Mouse (Mus musculus) MEL (cell line): ENCODE data around the gene Lbr. TPM values are rescaled to one million over a fixed set of nuclear protein-coding genes. Genes with fewer than 3 reads are reported as not detected.

Source experiments
- DNase-seq: peaks from one replicate; pipeline ENCODE4 v3.0.0; 2011; ENCODE audit warnings: low read depth, low spot score
- H3K27ac ChIP-seq: 2 replicates; pipeline ENCODE4 v1.5.1; 2012; ENCODE audit warnings: low read depth, mild to moderate bottlenecking, control low read depth, low read length, moderate library complexity; ENCODE audit not compliant: control insufficient read depth
- H3K27me3 ChIP-seq, 2 experiments: fragments of 150-350 bp in 1 of 2; sonication (generic) in 1 of 2; 2 replicates each; pipeline ENCODE4 v1.6.1; 2012; ENCODE audit warnings: low read length in 2 of 2, mild to moderate bottlenecking in 2 of 2, improper control_type of control experiment in 1 of 2, moderate library complexity in 1 of 2; ENCODE audit not compliant: insufficient read depth in 2 of 2, control insufficient read depth in 1 of 2
- H3K36me3 ChIP-seq, 2 experiments: 2 replicates each; pipeline ENCODE4 v1.6.1; 2012 to 2014; ENCODE audit warnings: low read length in 2 of 2, improper control_type of control experiment in 1 of 2, inconsistent platforms in 1 of 2, mild to moderate bottlenecking in 1 of 2; ENCODE audit not compliant: insufficient read depth in 2 of 2, control insufficient read depth in 1 of 2
- H3K4me1 ChIP-seq, 2 experiments: fragments of 150-350 bp in 1 of 2; sonication (generic) in 1 of 2; 2 replicates each; pipeline ENCODE4 v1.6.1; 2012; ENCODE audit warnings: low read length in 2 of 2, improper control_type of control experiment in 1 of 2, mild to moderate bottlenecking in 1 of 2; ENCODE audit not compliant: insufficient read depth in 2 of 2, control insufficient read depth in 1 of 2
- H3K4me3 ChIP-seq, 2 experiments: fragments of 150-350 bp in 1 of 2; sonication (generic) in 1 of 2; 2 replicates each; pipeline ENCODE4 v1.5.1; 2012; ENCODE audit warnings: low read depth in 2 of 2, low read length in 2 of 2, mild to moderate bottlenecking in 2 of 2, moderate library complexity in 2 of 2, control low read depth in 1 of 2, improper control_type of control experiment in 1 of 2; ENCODE audit not compliant: control insufficient read depth in 1 of 2, insufficient read depth in 1 of 2
- H3K79me2 ChIP-seq: 2 replicates; pipeline ENCODE4 v1.6.1; 2012; ENCODE audit warnings: mild to moderate bottlenecking, low read length, moderate library complexity; ENCODE audit not compliant: control insufficient read depth, poor library complexity, insufficient read depth
- H3K9ac ChIP-seq: 2 replicates; pipeline ENCODE4 v1.6.1; 2012; ENCODE audit warnings: low read depth, mild to moderate bottlenecking, control low read depth, low read length, moderate library complexity; ENCODE audit not compliant: control insufficient read depth, poor library complexity, severe bottlenecking
- H3K9me3 ChIP-seq: fragments of 150-350 bp; sonication (generic); replicated peaks from 2 replicates; pipeline ENCODE4 v1.6.1; 2012; ENCODE audit warnings: mild to moderate bottlenecking, low read length, improper control_type of control experiment, moderate library complexity; ENCODE audit not compliant: insufficient read depth
- CHD2 ChIP-seq: IDR thresholded peaks from 2 replicates; pipeline ENCODE4 v1.6.1; 2011; ENCODE audit warnings: low read length, improper control_type of control experiment
- E2F4 ChIP-seq: IDR thresholded peaks from 2 replicates; pipeline ENCODE4 v1.6.1; 2011; ENCODE audit warnings: low read depth, low read length, improper control_type of control experiment, borderline replicate concordance
- ELF1 ChIP-seq: IDR thresholded peaks from 2 replicates; pipeline ENCODE4 v1.6.1; 2014; ENCODE audit warnings: low read depth, mild to moderate bottlenecking, inconsistent platforms, low read length, improper control_type of control experiment, moderate library complexity
- EP300 ChIP-seq, 2 experiments: IDR thresholded peaks; 2 replicates each; pipeline ENCODE4 v1.6.1; 2011; ENCODE audit warnings: improper control_type of control experiment in 2 of 2, low read length in 2 of 2, low read depth in 1 of 2, mild to moderate bottlenecking in 1 of 2
- JUND ChIP-seq: IDR thresholded peaks from 2 replicates; pipeline ENCODE4 v1.6.1; 2011; ENCODE audit warnings: low read depth, mild to moderate bottlenecking, improper control_type of control experiment, low read length
- KAT2A ChIP-seq: conservative IDR thresholded peaks from 2 replicates; pipeline ENCODE4 v1.6.1; 2012; ENCODE audit warnings: low read depth, low read length, improper control_type of control experiment, inconsistent platforms
- MAFK ChIP-seq: IDR thresholded peaks from 2 replicates; pipeline ENCODE4 v1.6.1; 2011; ENCODE audit warnings: low read depth, mild to moderate bottlenecking, low read length, improper control_type of control experiment, borderline replicate concordance
- MAZ ChIP-seq: IDR thresholded peaks from 2 replicates; pipeline ENCODE4 v1.6.1; 2012; ENCODE audit warnings: low read depth, mild to moderate bottlenecking, inconsistent platforms, low read length, improper control_type of control experiment
- MEF2A ChIP-seq: IDR thresholded peaks from 2 replicates; pipeline ENCODE4 v1.6.1; 2014; ENCODE audit warnings: low read depth, mild to moderate bottlenecking, inconsistent platforms, low read length, improper control_type of control experiment; ENCODE audit not compliant: poor library complexity, insufficient replicate concordance, severe bottlenecking; ENCODE audit errors: extremely low read depth
- MXI1 ChIP-seq: IDR thresholded peaks from 2 replicates; pipeline ENCODE4 v1.6.1; 2011; ENCODE audit warnings: mild to moderate bottlenecking, low read depth, low read length, improper control_type of control experiment
- MYC ChIP-seq: IDR thresholded peaks from 2 replicates; pipeline ENCODE4 v1.6.1; 2011; ENCODE audit warnings: low read depth, mild to moderate bottlenecking, low read length, improper control_type of control experiment, moderate library complexity
- POLR2A ChIP-seq, 2 experiments: IDR thresholded peaks; 2 replicates each; pipeline ENCODE4 v1.6.1; 2011 to 2012; ENCODE audit warnings: low read length in 2 of 2, mild to moderate bottlenecking in 2 of 2, control low read depth in 1 of 2, improper control_type of control experiment in 1 of 2, low read depth in 1 of 2, moderate library complexity in 1 of 2; ENCODE audit not compliant: control insufficient read depth in 1 of 2, insufficient read depth in 1 of 2, poor library complexity in 1 of 2
- POLR2AphosphoS2 ChIP-seq: IDR thresholded peaks from 2 replicates; pipeline ENCODE4 v1.6.1; 2011; ENCODE audit warnings: low read length, improper control_type of control experiment
- POLR2AphosphoS5 ChIP-seq: IDR thresholded peaks from 2 replicates; pipeline ENCODE4 v1.6.1; 2012; ENCODE audit warnings: low read depth, borderline replicate concordance, mild to moderate bottlenecking, inconsistent platforms, low read length, moderate library complexity, mixed read lengths
- TAL1 ChIP-seq: IDR thresholded peaks from 2 replicates; pipeline ENCODE4 v1.6.1; 2012; ENCODE audit warnings: mild to moderate bottlenecking, inconsistent platforms, low read length, moderate library complexity, mixed read lengths
- TBP ChIP-seq: IDR thresholded peaks from 2 replicates; pipeline ENCODE4 v1.8.0; 2011; ENCODE audit warnings: low read depth, low read length, improper control_type of control experiment
- TCF12 ChIP-seq: IDR thresholded peaks from 2 replicates; pipeline ENCODE4 v1.6.1; 2014; ENCODE audit warnings: low read depth, mild to moderate bottlenecking, inconsistent platforms, low read length, improper control_type of control experiment, moderate library complexity
- UBTF ChIP-seq: IDR thresholded peaks from 2 replicates; pipeline ENCODE4 v1.6.1; 2012; ENCODE audit warnings: low read depth, mild to moderate bottlenecking, inconsistent platforms, low read length, improper control_type of control experiment, moderate library complexity, borderline replicate concordance; ENCODE audit not compliant: insufficient read depth
- USF2 ChIP-seq, 2 experiments: IDR thresholded peaks; 2 replicates each; pipeline ENCODE4 v1.6.1; 2011 to 2012; ENCODE audit warnings: improper control_type of control experiment in 2 of 2, low read length in 2 of 2, borderline replicate concordance in 1 of 2, inconsistent platforms in 1 of 2, low read depth in 1 of 2, mild to moderate bottlenecking in 1 of 2; ENCODE audit not compliant: insufficient read depth in 1 of 2
- ZC3H11A ChIP-seq: IDR thresholded peaks from 2 replicates; pipeline ENCODE4 v1.6.1; 2012; ENCODE audit warnings: low read depth, mild to moderate bottlenecking, inconsistent platforms, low read length, improper control_type of control experiment
- ZMIZ1 ChIP-seq: IDR thresholded peaks from 2 replicates; pipeline ENCODE4 v1.6.1; 2012; ENCODE audit warnings: low read depth, mild to moderate bottlenecking, inconsistent platforms, low read length, improper control_type of control experiment, moderate library complexity
- ZNF384 ChIP-seq: IDR thresholded peaks from 2 replicates; pipeline ENCODE4 v1.6.1; 2012; ENCODE audit warnings: low read depth, mild to moderate bottlenecking, inconsistent platforms, low read length, improper control_type of control experiment
- polyA plus RNA-seq, 2 experiments: library from polyadenylated mRNA; stranded (reverse) in 1 of 2; unstranded in 1 of 2; fragments of >175 nt in 1 of 2; fragments of >200 nt in 1 of 2; gene quantifications; 2 replicates each; pipeline versions ENCODE4 v1.2.1 to v1.2.4; 2012; ENCODE audit warnings: low replicate concordance in 2 of 2, low read depth in 1 of 2; ENCODE audit not compliant: insufficient read length in 2 of 2, insufficient read depth in 1 of 2, missing spikeins in 1 of 2
- total RNA-seq: library from RNA; depleted of rRNA; stranded (reverse); fragments of 300-350 nt; gene quantifications from 2 replicates; pipeline ENCODE4 v1.2.3, GENCODE M21; 2012

The Lbr gene
- total and polyA plus RNA-seq, 3 experiments: 106 to 120 TPM; not detected in 1

GRCm38 (mm10) chr1:181799911-181800310, 42.9 kb downstream of the Lbr start:
- Histone ChIP-seq H3K27me3 (peaks cover 0 to 2% of the 10 kb centered on the region in 2 experiments; a peak in 1 of 4 replicates), H3K79me2 (no peaks in the 10 kb centered on the region), H3K36me3 (no peaks in the 10 kb centered on the region), H3K4me1 (no peaks in the 10 kb centered on the region), H3K4me3 (no peak overlapping the region), H3K9ac (no peak overlapping the region), H3K27ac (no peak overlapping the region), H3K9me3 (no peaks in the 10 kb centered on the region)
- DNase-seq: no peak
- TF ChIP-seq POLR2AphosphoS2 (no peak), MAFK (no peak), E2F4 (no peak), ZC3H11A (no peak), POLR2AphosphoS5 (no peak), ZNF384 (no peak), TAL1 (no peak), EP300 (IDR thresholded peaks at IDR 0.05; ENCODE audit: low read depth in 1 of 2, low read length in 2 of 2) (no peak), UBTF (no peak), POLR2A (IDR thresholded peaks at IDR 0.05; ENCODE audit: control insufficient read depth in 1 of 2, insufficient read depth in 1 of 2, low read depth in 1 of 2, low read length in 2 of 2, poor library complexity in 1 of 2) (no peak), ZMIZ1 (no peak), MYC (no peak), MAZ (no peak)
- TF ChIP-seq, all 39 proteins: peak for 0

DNA sequence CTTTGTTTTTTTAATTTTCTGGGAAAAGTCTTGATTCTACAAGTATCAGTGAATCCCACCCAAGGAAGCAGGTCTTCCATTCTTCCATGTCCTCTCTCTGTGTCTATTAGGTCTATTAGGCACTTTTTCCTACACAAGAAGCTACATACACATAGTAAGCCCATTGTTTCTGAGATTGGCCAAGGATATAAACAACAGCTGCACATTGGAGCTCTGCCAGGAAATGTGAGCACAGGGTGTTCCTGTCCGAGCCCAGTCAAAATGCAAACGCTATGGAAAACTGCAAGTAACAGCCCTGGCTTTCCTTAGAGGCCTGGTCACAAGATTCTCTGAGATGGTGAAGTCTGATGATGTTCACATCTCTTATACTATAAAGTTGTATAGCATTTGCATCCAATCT, 49.3 kb downstream of the Lbr start:
- DNase-seq: no peak

More for the DNA sequence above, 49.3 kb downstream of the Lbr start:
- H3K27me3 ChIP-seq: peaks cover 0 to 3% of the 10 kb centered on the region in 2 experiments; a peak in 2 of 4 replicates
- no peaks in the 10 kb centered on the region for H3K4me1 ChIP-seq
- H3K4me3 ChIP-seq: no peak overlapping the region
- no peaks in the 10 kb centered on the region for H3K9me3 ChIP-seq
- H3K36me3 ChIP-seq: no peaks in the 10 kb centered on the region
- H3K79me2 ChIP-seq: no peaks in the 10 kb centered on the region
- TF ChIP-seq KAT2A (no peak), ZMIZ1 (no peak), MAFK (no peak), TBP (no peak), MEF2A (no peak), JUND (no peak), ZNF384 (no peak), TCF12 (no peak), MXI1 (no peak), ZC3H11A (no peak), USF2 (IDR thresholded peaks at IDR 0.05; ENCODE audit: borderline replicate concordance in 1 of 2, insufficient read depth in 1 of 2, low read depth in 1 of 2, low read length in 2 of 2) (no peak), CHD2 (no peak), ELF1 (no peak)
- no peak overlapping the region for H3K9ac ChIP-seq
- H3K27ac ChIP-seq: no peak overlapping the region
